Mouse (Mus musculus): ENCODE measurements around the gene Phykpl. TPM values are rescaled to one million over a fixed set of nuclear protein-coding genes. Genes with fewer than 3 reads are reported as not detected.

Phykpl gene
- total RNA-seq, 2 experiments from 2014 or later, result 9.1 to 11.7 TPM

- no peak for DNase-seq (ENCODE audit: low spot score in 2 of 2)
Observed at GRCm38 (mm10) chr11:51640748-51641147, 56.2 kb downstream of the Phykpl start.

- DNase-seq (ENCODE audit: low spot score in 2 of 2), result no peak
Observed at GRCm38 (mm10) chr11:51643202-51643601, 58.6 kb downstream of the Phykpl start.

- no peak for DNase-seq (ENCODE audit: low spot score in 2 of 2)
Observed at GRCm38 (mm10) chr11:51643761-51644160, 59.2 kb downstream of the Phykpl start.

GRCm38 (mm10) chr11:51644217-51644616 lies 59.7 kb downstream of the Phykpl start:
- no peak for DNase-seq (ENCODE audit: low spot score in 2 of 2)

GRCm38 (mm10) chr11:51645293-51645692 lies 60.7 kb downstream of the Phykpl start:
- no peak for DNase-seq (ENCODE audit: low spot score in 2 of 2)

- no peak for DNase-seq (ENCODE audit: low spot score in 2 of 2)
Observed at GRCm38 (mm10) chr11:51646245-51646644, 61.7 kb downstream of the Phykpl start.

- DNase-seq (ENCODE audit: low spot score in 2 of 2), result no peak
Observed at GRCm38 (mm10) chr11:51646751-51647667, 62.5 kb downstream of the Phykpl start.

GRCm38 (mm10) chr11:51648566-51648965 lies 64.0 kb downstream of the Phykpl start:
- no peak for DNase-seq (ENCODE audit: low spot score in 2 of 2)

GRCm38 (mm10) chr11:51649111-51649888 lies 64.7 kb downstream of the Phykpl start:
- DNase-seq (ENCODE audit: low spot score in 2 of 2), result no peak

GRCm38 (mm10) chr11:51649889-51650199 lies 65.3 kb downstream of the Phykpl start:
- no peak for DNase-seq (ENCODE audit: low spot score in 2 of 2)

- DNase-seq (ENCODE audit: low spot score in 2 of 2), result no peak
Observed at GRCm38 (mm10) chr11:51650261-51650660, 65.7 kb downstream of the Phykpl start.

GRCm38 (mm10) chr11:51650691-51651515 lies 66.3 kb downstream of the Phykpl start, which contains the start of the genes N4bp3 and D930048N14Rik:
Gene N4bp3 (minus strand): TSS chr11:51650842.
Gene D930048N14Rik (plus strand): TSS chr11:51650954.
- no peak for DNase-seq (ENCODE audit: low spot score in 2 of 2)

GRCm38 (mm10) chr11:51652889-51653418 lies 68.4 kb downstream of the Phykpl start:
- DNase-seq (ENCODE audit: low spot score in 2 of 2), result no peak

GRCm38 (mm10) chr11:51653736-51654135 lies 69.2 kb downstream of the Phykpl start:
- DNase-seq (ENCODE audit: low spot score in 2 of 2), result no peak

Other genes starting within 250 kb of the Phykpl start
- gene Hnrnpab, start 22.1 kb downstream of the Phykpl start, total RNA-seq (2021), result 100 to 1,000 TPM; 166 to 174 TPM
- 10 to 100 TPM; 50.1 to 53.0 TPM for gene Nhp2, start 35.0 kb downstream of the Phykpl start, total RNA-seq (2021)
- 10 to 100 TPM; 60.5 to 65.1 TPM for gene Rmnd5b, start 51.1 kb downstream of the Phykpl start, total RNA-seq (2021)
- 10 to 100 TPM; 11.4 to 12.1 TPM for gene N4bp3, start 66.1 kb downstream of the Phykpl start, total RNA-seq (2021)
- gene D930048N14Rik, start 66.2 kb downstream of the Phykpl start, total RNA-seq (2021), result 1 to 10 TPM in 1 of 2 experiments, under 1 TPM in 1; 0.88 to 1.3 TPM
- gene 0610009B22Rik, start 104.1 kb downstream of the Phykpl start, total RNA-seq (2021), result 10 to 100 TPM; 32.6 to 37.7 TPM
- gene Sec24a, start 178.9 kb downstream of the Phykpl start, total RNA-seq (2021), result 10 to 100 TPM; 23.1 to 23.7 TPM
- 10 to 100 TPM; 71.8 to 74.5 TPM for gene Sar1b, start 178.9 kb downstream of the Phykpl start, total RNA-seq (2021)